ENCODE assay signal across 15 mouse cellular contexts in the genomic region with DNA sequence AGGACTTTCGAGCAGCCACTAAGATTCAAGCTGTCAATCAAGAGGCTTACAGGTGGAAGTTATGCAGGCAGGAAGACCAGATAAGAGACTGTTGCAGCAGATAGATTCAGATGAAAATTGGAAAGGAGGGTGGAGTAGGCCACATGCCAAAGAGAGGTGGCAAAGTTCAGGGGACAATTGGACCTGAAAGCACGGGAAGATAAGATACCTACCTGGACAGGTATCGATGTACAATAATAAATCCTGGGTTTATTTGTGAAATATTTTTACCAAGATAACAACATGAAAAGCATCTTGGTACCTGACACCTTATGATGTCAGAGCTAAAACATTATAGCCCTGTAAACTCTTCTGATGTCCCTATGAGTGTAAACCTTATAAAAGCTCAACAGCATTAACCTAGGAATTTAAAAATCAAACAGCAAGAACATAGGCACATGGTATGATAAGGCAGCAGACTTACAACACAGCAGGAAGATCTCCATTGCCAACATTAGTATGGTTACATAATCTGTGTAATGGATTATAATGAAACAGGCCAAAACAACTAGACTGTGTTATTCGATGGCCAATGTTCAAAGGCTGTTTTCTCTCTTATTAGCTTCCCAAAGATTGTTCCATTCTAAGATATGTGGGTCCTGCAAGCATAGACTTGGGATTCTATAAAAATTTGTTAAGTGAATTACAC. TPM values are rescaled to one million over a fixed set of nuclear protein-coding genes. Genes with fewer than 3 reads are reported as not detected.
"Had no signal": no experiment of that assay in that cellular context is flagged by ENCODE, and none has a peak within 500 bp of the region (broad histone marks: within the 10 kb centered on the region; RNA-seq: fewer than 3 reads in every experiment).

No protein-coding gene starts in this region.

- H3K4me1 ChIP-seq: kidney, embryonic 15.5 days; limb, embryonic 13.5 days; liver, embryonic 12.5 days; midbrain, embryonic 10.5 days; midbrain, embryonic 15.5 days; neural tube, embryonic 12.5 days had no signal

- H3K27ac ChIP-seq: kidney, embryonic 15.5 days; limb, embryonic 13.5 days; liver, embryonic 12.5 days; midbrain, embryonic 10.5 days; midbrain, embryonic 15.5 days; neural tube, embryonic 12.5 days had no signal

- DNase-seq: kidney, postnatal 25 days; left cerebral cortex, postnatal 4 days; lung, embryonic 14.5 days; lung, postnatal 10 days; lung, postnatal 4 days; spleen, adult 18-20 months; thymus, adult 18-20 months; thymus, postnatal 14 days had no signal

- H3K4me2 ChIP-seq: kidney, embryonic 15.5 days; limb, embryonic 13.5 days; liver, embryonic 12.5 days; lung, embryonic 14.5 days; midbrain, embryonic 15.5 days; neural tube, embryonic 12.5 days had no signal

- ATAC-seq: liver, embryonic 12.5 days; midbrain, embryonic 15.5 days had no signal

- H3K27me3 ChIP-seq: kidney, embryonic 15.5 days; limb, embryonic 13.5 days; liver, embryonic 12.5 days; midbrain, embryonic 15.5 days; neural tube, embryonic 12.5 days had no signal

- H3K4me3 ChIP-seq: kidney, embryonic 15.5 days; limb, embryonic 13.5 days; liver, embryonic 12.5 days; midbrain, embryonic 10.5 days; midbrain, embryonic 15.5 days; neural tube, embryonic 12.5 days had no signal

- H3K36me3 ChIP-seq: kidney, embryonic 15.5 days; limb, embryonic 13.5 days; liver, embryonic 12.5 days; midbrain, embryonic 15.5 days; neural tube, embryonic 12.5 days had no signal

- H3K9me3 ChIP-seq: kidney, embryonic 15.5 days; limb, embryonic 13.5 days; liver, embryonic 12.5 days; midbrain, embryonic 15.5 days; neural tube, embryonic 12.5 days had no signal

- H3K9ac ChIP-seq: kidney, embryonic 15.5 days; limb, embryonic 13.5 days; liver, embryonic 12.5 days; lung, embryonic 14.5 days; midbrain, embryonic 15.5 days; neural tube, embryonic 12.5 days had no signal

RNA-seq across cellular contexts. Expression of gene Gnai1, which starts 16.6 kb away (rescaled TPM):
- total RNA-seq: monocyte, adult 5-6 weeks had no signal
